Mouse (Mus musculus) kidney, adult 9 months (tissue): ENCODE results near the gene Rundc3b.

Source experiments
- DNase-seq: peaks from one replicate; pipeline ENCODE4 v3.0.0; 2022

Gene Rundc3b

GRCm38 (mm10) chr5:8488701-8489297, 134.0 kb downstream of the Rundc3b start:
- DNase-seq, result no peak

DNA sequence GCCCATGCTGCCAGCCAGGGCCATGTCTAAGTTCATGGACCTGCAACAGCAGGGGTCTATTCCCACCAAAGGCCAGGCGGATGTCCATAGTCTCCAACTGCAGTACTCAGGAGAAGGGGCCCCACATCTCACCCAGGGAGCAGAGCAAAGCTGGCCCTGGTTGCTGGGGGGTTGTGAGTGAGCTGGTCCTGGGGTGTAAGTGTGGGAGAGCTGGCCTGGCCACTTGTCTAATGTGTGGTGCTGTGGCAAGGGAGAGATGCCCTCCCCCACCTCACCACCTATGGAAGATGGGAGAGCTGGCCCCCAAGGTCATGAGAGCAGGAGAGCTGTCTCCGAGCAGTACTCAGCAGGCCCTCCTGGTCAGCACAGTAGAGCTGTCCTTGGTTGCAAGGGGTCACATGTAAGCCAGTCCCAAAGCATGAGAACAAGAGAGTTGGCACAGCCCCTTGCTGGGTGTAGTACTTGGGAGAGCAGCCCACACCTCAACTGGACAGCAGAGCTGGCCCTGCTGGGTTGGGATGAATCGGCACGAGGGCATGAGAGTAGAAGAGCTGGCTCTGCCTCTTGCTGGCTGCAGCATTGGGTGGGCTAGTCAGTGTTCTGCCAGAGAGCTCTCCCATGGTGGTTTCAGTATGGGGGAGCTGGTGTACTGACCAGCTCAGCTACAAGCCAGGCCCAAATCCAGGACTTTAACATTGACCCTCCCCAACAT, 134.6 kb downstream of the Rundc3b start:
- no peak for DNase-seq

GRCm38 (mm10) chr5:8456561-8456960, 166.2 kb downstream of the Rundc3b start:
- DNase-seq, result no peak

DNA sequence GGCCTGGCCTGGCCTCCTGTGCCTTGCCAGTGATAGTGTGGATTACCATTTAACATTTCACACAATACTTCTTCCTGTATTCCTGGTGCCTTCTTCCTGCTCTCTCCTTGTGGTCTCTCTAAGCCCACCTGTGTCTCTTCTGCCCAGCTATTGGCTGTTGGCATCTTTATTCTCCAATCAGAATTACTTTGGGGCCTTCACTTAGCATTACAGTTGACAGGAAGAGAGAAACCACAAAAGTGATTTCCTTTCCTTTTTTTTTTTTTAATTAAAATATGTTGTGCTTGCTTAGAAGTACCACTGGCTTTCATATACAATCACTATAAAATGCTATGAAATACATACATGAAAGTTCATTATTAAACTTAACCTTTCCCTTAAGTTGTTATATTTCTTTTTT, 167.2 kb downstream of the Rundc3b start:
- DNase-seq, result no peak
